Mouse (Mus musculus): ENCODE measurements around the gene Ms4a6b.
"Not testable (repeated sequence)": the region's sequence is repeated elsewhere in the genome, so short reads cannot be mapped to it uniquely, and the experiment has no call there.

- not testable (repeated sequence) for TF ChIP-seq GATA1, TAL1 (IDR thresholded peaks at IDR 0.05; ENCODE audit: low read length)
Measured at GRCm38 (mm10) chr19:11559560-11559959, 43.2 kb downstream of the Ms4a6b start.
